Mouse (Mus musculus): Measurements from ENCODE around the gene Tmem81. TPM values are rescaled to one million over a fixed set of nuclear protein-coding genes. Genes with fewer than 3 reads are reported as not detected.

The Tmem81 gene
- polyA plus RNA-seq, 1 experiment, result 0.69 TPM

DNA sequence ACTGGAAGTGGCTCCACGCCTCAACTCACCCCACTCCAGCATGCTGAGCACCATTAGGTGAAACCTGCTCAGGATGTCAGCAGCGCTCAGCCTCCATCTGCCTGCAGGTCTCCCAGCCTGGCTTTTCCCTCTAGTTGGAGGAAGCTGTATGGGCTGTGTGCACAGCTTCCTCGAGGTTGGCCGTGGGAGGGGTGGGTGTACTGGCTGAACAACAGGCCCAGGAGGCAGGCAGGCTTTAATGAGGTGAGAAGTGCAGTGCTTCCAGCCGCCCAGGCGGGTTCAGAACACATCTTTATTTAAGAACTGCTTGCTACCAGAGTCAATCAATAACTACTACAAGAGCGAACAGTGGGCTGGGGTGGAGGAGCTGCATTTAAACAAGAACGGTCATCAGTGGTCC lies 5.5 kb downstream of the Tmem81 start:
- no peak for TF ChIP-seq GATA1 (IDR thresholded peaks at IDR 0.05; ENCODE audit: low read length)

DNA sequence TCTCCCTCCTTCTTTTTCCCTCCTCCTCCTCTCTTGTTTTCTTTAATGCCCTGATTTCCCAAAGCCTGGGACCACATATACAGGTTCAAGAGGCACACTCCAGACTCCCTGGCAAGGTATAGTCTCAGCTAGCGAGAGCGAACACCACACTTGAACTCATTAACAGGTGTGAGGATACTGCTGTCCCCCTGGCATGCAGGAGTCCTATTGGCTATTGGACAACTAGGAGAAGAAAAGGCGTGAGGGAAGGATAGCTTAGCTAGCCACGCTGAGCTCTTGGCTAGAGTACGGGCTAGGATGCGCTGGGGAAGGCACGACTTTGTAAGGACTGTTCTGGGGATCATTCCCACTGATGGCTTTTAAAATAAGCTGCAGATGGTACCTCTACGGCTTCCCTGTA lies 6.1 kb downstream of the Tmem81 start:
- TF ChIP-seq GATA1 (IDR thresholded peaks at IDR 0.05; ENCODE audit: low read length), result no peak

DNA sequence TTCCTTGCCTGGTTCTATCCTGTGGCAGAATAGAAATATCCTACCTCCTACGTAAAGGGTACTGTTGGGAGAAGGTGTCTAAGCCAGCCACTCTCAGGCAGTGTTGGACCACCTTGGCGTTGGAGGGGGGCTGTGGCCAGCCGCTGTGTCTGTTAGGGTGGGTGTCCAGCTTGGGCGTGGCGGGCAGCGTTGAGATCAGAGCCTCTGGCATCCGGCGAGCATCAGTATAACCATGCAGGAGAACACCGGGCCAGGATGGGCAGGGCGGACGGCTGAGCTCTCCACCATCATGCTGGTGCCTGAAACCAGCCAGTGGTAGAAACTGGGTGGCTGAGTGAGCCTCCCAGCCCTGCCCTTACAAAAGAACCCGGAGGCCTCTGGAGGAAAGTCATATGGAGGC lies 9.3 kb downstream of the Tmem81 start:
- no peak for TF ChIP-seq GATA1 (IDR thresholded peaks at IDR 0.05; ENCODE audit: low read length)

DNA sequence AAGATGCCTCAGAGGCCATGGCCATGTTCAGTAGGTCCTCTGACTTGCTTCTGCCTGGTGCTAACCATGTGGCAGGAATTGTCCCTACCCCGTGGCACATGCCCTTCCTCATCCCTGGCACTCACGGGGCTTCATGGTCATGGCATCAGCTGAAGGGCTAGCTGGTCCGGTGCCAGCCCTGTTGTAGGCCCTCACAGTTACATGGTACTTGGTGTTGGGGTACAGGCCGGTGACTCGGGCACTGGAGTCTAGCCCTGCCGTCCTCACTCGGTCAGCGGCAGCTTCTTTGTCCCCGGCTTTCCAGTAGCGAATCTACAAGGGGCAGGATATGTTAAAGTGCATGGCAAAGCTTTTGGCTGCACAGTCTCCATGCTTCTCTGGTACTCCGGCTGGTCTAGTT lies 10.7 kb downstream of the Tmem81 start:
- TF ChIP-seq GATA1 (IDR thresholded peaks at IDR 0.05; ENCODE audit: low read length), result no peak

DNA sequence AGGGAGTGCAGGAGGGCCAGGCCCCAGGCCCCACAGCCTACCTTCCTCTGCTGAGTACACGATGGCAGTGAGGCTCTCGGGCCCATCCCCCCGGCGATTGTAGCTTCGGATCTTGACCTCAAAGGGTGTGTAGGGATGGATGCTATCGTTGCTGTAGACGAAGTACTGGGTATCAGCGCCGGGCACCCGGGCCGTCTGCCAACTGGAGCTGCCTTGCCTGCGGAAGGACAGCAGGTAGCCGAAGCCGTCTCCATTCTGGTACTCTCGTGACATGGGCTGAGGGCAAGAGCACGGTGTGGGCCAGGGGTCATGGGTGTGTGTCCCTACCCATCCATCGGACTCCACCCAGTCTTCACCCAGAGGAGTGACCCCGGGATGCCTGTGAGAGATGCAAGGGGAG lies 12.6 kb downstream of the Tmem81 start:
- TF ChIP-seq GATA1 (IDR thresholded peaks at IDR 0.05; ENCODE audit: low read length), result no peak

DNA sequence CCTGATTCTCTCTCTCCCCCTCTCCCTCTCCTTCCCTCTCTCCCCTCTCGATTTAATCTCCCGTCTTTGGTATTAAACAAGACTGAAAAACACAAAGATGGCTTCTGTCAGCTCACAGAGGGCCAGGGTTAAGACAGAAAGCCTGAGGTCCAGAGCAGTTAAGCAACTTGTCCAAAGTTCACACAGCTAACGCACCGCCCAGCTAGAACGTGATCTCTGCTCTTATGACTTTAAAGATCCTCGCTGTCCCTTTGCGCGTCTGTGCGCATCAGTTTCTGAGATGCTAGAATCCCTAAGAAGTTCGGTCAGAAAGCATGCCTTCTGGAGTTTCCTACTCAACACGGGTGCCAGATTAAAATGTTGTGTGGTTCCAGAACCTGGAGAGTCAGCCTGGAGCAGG lies 13.7 kb downstream of the Tmem81 start:
- TF ChIP-seq GATA1 (IDR thresholded peaks at IDR 0.05; ENCODE audit: low read length), result no peak

DNA sequence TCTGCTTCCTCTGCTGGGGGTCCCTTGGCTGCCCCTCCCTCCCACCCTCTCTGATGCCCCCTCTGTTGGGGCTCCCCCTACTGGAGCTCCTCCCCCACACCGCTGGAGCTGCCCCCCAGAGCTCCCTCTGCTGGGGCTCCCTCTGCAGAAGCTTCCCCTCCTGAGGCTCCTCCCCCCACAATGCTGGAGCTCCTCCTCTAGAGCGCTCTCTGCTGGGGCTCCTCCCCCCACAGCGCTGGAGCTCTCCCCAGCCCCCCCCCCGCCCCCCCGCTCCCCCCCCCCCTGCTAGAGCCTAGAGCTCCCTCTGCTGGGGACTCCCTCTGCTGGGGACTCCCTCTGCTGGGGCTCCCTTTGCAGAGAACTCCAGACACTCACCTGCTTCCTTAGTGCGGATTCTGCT lies 14.7 kb downstream of the Tmem81 start:
- TF ChIP-seq GATA1 (IDR thresholded peaks at IDR 0.05; ENCODE audit: low read length), result no peak

DNA sequence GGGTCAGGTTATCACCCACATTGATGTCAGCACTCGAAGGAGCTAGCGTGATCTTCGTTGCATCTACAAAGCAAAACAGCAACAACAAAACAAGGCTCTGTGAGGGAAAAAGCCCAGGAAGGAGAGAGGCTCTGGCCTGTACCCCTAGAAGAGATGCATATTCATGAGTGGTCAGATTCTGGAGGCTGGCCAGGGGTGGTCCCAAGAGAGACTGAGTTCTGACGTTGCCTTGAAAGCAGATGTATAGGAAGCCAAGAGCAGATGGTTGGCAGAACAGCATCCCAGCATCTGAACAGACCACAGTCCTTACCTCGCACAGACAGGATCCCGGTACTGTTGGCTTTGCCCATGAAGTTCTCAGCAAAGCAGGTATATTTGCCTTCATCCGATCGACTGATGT lies 17.0 kb downstream of the Tmem81 start:
- no peak for TF ChIP-seq GATA1 (IDR thresholded peaks at IDR 0.05; ENCODE audit: low read length)

DNA sequence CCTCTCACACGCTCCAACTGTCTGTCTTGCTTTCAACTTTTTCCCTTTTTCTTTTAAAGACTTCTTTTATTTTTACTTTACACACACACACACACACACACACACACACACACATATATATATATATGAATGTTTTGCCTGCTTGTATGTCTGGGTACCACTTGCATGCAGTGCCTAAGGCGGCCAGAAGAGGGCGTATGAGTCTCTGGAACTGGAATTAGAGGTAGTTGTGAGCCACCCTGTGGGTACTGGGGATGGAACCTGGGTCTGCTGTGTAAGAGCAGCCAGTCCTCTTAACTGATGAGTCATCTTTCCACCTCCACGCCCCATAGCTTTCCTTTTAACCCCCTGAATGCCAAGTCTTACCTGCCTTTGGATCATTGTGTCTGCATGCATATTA lies 17.9 kb downstream of the Tmem81 start:
- no peak for TF ChIP-seq GATA1 (IDR thresholded peaks at IDR 0.05; ENCODE audit: low read length)

DNA sequence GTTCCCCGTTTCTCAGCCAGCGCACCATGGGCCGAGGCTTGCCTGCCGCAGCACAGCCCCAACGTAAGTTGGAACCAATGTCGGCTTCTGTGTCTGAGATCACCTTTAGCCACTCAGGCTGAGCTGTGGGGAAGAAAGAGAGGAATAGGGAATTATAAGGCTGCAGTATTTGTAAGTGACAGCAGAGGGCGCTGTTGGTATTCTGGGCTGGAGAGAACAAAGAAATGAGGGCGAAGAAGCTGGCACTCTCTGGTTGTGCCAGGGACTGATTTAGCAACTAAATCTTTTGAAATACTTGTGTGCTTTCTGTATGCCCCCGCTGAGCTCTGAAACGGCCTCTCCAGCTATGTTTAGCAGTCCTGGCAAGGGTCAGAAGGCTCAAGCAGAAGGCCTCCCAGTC lies 19.8 kb downstream of the Tmem81 start:
- TF ChIP-seq GATA1 (IDR thresholded peaks at IDR 0.05; ENCODE audit: low read length), result no peak

DNA sequence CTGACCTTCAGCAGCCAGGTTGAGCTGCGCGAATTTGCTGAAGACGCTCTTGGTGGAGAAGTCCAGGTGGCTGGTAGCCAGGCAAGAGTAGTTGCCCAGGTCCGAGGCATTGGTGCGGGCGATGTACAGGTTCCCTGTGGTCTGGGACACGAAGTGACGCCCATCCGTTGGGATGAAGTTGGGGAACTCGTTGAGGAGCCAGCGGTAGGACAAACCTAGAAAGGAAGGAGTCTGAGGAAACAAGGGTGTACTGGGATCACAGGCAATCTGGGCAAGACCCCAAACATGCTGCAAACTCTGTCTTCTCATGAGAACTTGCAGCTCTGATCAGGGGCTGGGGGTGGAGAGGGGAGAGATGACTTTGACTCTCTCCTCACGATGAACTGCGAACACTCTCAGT lies 22.0 kb downstream of the Tmem81 start:
- TF ChIP-seq GATA1 (IDR thresholded peaks at IDR 0.05; ENCODE audit: low read length), result no peak

DNA sequence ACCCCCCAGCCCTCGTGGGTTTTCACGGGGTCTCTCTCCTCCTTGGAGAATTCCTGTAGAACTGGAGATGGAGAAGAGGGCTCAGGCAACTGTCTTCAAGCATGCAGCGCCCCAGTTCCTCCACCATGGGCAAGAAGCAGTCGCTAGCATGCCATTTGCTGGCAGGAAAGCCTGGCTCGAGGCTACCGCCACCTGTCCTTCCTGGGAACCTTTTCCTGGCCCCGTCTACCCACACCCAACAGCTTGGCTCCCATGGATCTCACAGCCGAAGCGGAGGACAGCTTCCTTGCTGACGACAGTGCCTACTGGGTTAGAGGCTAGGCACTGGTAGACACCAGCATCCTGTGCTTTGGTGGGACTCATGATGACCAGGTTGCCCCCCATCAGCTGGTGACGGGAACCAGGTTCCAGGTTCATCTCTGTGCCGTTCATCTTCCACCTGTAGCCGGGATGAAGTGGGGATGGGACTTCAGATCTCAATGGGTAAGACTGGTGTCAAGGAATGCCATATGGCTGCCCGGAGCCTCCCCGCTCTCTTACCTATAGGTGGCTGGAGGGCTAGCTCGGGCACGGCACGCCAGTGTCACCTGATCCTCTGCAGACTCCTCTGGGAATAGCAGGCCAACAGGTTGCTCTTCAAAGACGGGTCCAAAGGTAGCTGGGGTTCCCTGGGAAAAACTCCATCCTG lies 22.8 kb downstream of the Tmem81 start:
- TF ChIP-seq GATA1 (IDR thresholded peaks at IDR 0.05; ENCODE audit: low read length), result no peak

DNA sequence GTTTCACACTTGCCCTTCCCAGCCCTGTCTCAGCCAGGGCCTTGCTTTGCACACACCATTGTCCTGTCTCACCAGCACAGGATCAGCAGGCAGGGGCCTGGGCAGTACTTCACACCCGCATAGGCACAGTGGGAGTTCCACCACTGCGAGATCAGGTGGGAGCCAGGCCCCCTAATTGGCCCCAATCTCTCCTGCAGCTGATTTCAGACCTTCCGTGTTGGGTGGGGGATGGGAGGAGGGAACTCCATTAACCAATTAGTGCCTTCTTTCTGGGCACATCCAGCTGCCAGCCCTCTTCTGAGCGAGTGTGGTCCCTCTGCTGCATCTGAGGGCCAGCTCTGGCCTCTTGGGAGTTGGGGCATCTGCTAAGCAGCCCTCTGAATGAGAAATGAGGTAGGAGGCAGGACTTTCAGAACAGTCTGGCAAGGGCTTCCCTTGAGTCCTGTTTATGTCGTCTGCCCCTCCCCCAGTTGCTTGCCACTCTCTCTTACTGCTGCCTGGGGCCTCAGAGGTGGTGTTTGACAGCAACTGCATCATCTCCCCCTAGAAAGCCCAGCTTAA lies 24.7 kb downstream of the Tmem81 start:
- no peak for TF ChIP-seq GATA1 (IDR thresholded peaks at IDR 0.05; ENCODE audit: low read length)

DNA sequence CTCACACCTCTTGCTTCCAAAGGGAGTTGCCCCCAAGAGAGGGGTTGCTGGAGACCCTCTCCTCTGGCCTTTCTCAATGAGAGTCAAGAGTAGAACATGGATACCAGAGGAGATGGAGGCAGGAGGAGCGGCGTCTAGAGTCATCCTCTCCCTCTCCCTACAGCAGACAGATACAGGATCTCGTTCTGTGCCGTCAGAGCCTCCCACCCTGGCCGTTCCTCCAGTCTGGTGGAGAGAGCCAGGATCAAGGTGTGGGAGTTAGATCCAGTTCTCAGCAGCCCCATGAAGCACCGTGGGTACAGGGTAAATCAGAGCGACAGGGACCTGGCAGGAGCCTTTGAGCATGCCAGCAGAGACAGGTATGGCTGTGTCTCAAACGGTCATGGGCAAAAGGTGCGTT lies 26.5 kb downstream of the Tmem81 start:
- no peak for TF ChIP-seq GATA1 (IDR thresholded peaks at IDR 0.05; ENCODE audit: low read length)

DNA sequence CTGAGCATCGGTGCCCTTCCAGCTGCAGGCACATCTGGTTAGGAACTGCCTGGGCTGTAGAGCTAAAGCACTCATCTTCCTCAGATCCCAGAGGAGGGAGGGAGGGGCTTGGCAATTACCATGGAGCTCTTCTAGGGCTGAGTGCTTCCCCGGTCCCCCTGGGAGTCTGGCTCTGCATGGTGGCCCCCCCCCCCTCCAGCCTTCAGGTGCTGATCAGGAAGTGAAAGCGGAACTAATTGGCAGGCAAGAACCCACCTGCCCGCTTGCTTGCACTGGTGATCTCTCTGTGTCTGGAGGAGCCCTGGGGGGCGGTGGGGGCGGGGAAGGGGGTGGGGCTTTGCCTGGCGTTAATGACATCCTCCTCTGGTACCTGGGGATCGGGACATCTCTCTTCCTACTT lies 27.8 kb downstream of the Tmem81 start:
- TF ChIP-seq GATA1 (IDR thresholded peaks at IDR 0.05; ENCODE audit: low read length), result no peak

DNA sequence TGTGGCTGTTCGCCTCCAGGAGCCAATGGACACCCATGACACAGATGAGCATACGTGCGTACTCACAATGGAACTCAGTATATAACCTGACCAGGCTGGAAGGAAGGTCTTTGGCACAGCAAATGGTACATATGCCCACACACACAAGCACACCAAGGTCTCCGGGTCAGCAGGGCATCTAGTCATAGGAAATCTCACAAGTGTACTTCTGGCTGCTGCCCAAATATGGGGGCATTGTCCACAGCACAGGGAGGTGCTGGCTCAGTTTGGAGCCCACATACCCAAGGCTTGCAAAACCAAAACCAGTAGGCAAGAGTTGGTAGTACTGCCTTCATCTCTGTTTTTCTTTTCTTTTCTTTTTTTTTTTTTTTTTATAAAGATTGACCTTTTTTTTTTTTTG lies 29.5 kb downstream of the Tmem81 start:
- no peak for TF ChIP-seq GATA1 (IDR thresholded peaks at IDR 0.05; ENCODE audit: low read length)

DNA sequence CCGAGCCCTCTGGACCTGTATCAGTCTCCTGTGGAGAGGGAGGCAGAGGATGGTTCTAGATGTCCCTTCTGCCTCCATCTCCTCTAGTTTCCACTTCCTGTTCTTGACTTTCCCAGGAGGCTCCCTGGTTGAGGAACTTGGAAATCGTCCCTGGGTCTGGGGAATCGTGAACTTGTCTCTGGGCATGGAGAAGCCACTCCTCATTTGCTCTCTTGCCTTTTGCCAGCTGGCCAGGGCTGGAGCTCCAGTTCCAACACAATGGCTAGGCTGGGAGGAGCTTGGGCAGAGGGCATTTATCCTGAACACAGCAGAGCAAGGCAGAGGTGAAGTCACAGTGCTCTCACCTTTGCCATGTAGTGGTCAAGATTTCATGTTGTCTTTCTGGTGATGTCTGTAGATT lies 30.4 kb downstream of the Tmem81 start:
- no peak for TF ChIP-seq GATA1 (IDR thresholded peaks at IDR 0.05; ENCODE audit: low read length)

DNA sequence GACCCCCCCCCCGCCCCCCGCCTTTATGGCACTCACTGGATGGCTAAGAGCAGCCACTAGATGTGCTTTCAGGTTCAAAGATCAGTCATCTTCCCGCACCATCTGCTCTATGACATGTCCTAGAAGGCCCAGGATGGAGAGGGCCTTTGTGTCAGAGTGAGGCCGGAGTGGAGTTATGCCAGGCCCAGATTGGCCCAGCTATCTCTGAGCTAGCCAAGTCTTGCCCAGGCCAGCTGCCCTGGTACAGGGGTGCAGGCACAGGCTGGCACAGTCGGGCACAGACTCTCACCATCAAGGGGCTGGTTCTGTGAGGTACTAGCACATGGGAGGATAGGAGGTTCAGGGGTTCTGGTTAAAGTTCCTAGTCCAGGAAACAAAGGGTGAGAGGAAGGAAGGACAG lies 31.7 kb downstream of the Tmem81 start:
- TF ChIP-seq GATA1 (IDR thresholded peaks at IDR 0.05; ENCODE audit: low read length), result no peak
